Mouse (Mus musculus) G1E (cell line): ENCODE data around the gene G6pc3.

Experiments
- CTCF ChIP-seq: IDR thresholded peaks from 2 replicates; pipeline ENCODE4 v1.5.1; 2012; ENCODE audit warnings: low read depth, low read length, inconsistent platforms, mixed read lengths
- GATA1 ChIP-seq: IDR thresholded peaks from 2 replicates; pipeline ENCODE4 v1.6.1; 2012; ENCODE audit warnings: borderline replicate concordance, low read length, inconsistent platforms, mixed read lengths
- GATA2 ChIP-seq: IDR thresholded peaks from 2 replicates; pipeline ENCODE4 v1.6.1; 2012; ENCODE audit warnings: low read depth, low read length, inconsistent platforms, borderline replicate concordance
- POLR2AphosphoS5 ChIP-seq: IDR thresholded peaks from 2 replicates; pipeline ENCODE4 v1.6.1; 2012; ENCODE audit warnings: low read depth, low read length, inconsistent platforms; ENCODE audit not compliant: insufficient replicate concordance

- TF ChIP-seq CTCF: no peak
- TF ChIP-seq POLR2AphosphoS5: no peak
- no peak for TF ChIP-seq GATA1
- TF ChIP-seq GATA2: no peak
Observed at GRCm38 (mm10) chr11:102206481-102206880, 17.1 kb downstream of the G6pc3 start.
